Mouse (Mus musculus): ENCODE results near the gene 2410002F23Rik.

Gene 2410002F23Rik

DNA sequence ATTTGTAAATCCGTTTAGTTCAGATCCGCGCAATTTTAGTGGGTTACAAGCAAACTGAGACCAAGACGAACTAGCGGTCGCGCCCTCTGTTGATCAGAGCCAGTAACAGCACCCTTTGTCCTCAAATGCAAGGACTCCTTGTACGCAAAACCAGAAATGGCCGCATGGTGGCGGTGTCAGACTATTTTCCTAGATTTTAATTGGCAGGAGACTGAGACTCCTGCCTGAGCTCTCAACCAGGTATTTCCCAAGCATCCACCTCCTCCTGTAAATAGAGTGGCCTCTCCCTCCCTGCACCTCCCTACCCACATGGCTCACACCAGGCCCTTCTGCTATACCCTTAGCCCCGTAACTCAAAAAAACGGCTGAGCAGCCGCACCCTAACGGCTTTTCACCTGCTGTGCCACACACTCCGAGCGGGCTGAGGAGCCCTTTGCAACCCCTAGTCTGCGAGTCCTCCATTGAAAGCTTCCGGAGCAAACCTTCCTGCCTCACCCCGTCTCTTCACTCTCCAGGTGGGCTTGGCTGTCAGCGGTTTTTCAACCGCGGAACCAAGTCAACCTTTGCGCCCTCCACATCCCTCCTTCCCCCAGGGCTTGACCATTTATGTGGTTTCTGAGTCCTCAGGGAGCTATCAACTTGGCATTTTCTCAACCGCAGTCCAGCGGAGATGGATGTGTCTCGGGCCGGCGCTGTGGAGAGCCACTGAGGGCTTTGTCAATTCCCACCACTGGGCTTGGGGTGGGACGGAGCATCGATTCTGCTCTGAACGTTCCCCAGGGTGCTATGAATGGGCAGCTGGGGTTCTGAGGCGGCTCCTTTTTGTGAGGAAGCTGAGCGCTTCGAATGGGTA, 16.5 kb downstream of the 2410002F23Rik start:
- DNase-seq (ENCODE audit: low read depth, low spot score), result peak; percentile 95

DNA sequence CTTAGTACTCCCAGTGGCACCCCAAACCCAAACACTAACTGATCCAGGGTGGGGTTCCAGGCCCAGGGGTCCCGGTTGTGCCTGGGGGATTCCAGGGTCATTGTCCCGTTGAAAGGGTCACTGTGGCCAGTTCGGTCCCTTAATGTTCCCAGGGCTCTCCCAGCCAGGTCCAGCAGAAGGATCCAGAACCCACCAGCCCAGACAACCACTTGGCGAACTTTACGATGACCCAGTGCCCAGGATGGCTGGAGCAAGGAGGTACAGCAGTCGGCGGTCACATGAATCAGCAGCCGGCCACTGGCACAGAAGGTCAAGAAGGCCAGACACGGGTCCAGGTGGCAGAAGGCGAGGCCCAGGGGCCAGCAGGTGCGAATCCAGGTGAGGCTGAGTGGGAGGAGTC, 21.6 kb downstream of the 2410002F23Rik start:
- no peak for DNase-seq (ENCODE audit: low read depth, low spot score)

DNA sequence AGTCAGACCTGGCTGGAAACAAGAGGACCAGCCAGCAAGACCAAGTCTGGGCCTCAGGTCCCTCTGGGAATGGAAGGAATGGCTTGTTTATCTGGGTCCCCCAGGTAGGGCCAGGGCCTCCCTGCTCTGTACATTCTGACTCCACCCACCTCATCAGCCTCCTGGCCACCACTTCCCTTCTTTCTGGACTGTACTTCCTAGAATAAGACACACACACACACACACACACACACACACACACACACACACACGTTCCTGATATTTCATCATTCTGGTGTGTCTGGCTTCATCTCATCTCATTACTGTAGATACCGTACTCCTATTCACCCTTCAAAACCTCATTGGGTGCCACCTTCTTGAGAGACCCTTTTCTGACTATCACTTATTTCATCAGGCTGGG, 22.9 kb downstream of the 2410002F23Rik start:
- no peak for DNase-seq (ENCODE audit: low read depth, low spot score)

DNA sequence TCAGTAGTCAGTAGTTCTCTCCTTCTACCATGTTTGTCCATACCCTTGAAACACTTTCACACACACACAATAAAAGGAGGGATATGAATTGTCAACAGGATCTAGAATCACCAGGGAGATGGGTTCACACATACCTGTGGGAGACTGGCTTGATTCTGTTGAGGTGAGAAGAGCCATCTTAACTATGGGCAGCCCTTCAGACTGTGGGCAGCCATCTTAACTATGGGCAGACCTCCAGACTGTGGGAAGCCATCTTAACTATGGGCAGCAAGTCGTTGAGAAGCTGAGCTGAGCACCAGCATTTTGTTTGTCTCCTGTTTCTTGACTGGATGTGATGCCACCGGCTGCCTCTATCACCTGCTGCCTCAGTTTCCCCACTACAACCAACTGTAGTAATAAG, 24.8 kb downstream of the 2410002F23Rik start:
- peak; percentile 82 for DNase-seq (ENCODE audit: low read depth, low spot score)

DNA sequence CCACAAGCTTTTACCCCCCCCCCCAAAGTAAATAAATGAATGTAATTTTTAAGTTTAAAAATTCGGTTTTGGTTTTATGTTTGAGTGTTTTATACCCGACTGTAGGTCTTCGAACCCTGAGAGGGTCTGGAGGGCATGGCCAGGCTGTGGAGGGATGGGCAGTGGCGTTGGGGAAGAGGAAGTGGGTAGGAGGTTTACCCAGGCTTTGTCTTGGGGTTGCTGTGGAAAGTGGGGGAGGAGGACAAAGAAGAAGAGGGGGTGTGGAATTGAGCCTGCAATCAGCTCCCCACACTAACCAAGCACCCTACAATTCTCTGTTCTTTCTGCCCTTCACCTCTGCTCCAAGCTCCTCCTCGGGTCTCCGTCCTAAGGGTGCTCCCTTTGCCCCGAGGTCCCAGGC, 26.0 kb downstream of the 2410002F23Rik start:
- DNase-seq (ENCODE audit: low read depth, low spot score), result no peak

DNA sequence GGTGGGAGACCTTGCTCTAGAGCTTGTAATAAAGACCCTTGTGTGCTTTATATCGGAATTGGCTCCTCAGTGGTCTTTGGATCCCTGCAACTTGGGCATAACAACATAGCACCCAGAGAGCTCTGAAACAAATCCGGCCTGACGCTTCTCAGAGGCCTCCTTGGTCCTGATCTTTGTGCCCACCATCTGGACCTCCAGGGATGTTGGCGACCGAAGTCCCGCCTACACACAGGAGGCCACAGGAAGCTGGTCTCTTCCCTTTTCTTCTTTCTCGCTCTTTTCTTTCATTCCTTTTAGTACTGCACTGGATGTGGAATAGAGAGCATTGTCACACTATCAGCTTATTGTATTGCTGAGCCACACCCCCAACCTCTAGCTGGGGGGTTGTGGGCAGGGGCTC, 26.9 kb downstream of the 2410002F23Rik start:
- no peak for DNase-seq (ENCODE audit: low read depth, low spot score)

DNA sequence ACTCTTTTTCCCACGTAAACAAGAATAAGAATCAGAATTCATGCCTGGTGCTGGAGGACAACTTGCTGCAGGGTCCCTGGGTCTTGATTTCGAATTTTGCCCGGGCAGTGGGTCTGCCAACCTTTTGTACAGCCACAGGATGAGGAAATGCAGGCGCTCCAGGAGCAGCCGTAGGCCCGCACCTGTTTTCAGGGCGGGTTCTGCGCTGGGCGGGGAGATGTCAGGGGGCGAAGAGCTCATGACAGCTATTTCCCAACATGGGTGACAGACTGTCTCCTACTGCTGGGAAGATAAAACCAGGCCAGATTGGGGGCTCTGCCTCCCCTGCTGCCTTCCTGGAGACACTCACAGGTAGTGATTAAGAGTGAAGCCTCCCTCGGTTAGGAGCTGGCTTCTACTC, 27.6 kb downstream of the 2410002F23Rik start:
- peak; percentile 35 for DNase-seq (ENCODE audit: low read depth, low spot score)

DNA sequence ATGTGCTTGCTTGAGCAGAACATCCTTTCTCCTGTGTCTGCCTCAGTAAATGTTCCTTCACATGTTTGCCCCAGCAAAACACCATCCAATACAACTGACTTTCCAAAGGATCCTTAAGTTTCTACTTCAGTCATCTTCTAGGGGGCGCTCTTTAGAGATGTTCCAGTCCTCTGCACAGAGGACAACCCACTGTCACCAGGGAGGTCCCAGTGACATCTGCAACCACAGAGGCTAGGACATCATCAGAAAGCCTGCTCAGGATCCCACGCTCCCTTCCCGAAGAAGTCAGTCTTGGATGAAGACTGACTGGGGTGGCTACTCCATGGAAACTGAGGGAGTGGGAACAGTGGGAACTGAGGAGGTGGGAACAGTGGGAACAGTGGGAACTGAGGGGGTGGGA, 29.0 kb downstream of the 2410002F23Rik start:
- peak; percentile 51 for DNase-seq (ENCODE audit: low read depth, low spot score)

DNA sequence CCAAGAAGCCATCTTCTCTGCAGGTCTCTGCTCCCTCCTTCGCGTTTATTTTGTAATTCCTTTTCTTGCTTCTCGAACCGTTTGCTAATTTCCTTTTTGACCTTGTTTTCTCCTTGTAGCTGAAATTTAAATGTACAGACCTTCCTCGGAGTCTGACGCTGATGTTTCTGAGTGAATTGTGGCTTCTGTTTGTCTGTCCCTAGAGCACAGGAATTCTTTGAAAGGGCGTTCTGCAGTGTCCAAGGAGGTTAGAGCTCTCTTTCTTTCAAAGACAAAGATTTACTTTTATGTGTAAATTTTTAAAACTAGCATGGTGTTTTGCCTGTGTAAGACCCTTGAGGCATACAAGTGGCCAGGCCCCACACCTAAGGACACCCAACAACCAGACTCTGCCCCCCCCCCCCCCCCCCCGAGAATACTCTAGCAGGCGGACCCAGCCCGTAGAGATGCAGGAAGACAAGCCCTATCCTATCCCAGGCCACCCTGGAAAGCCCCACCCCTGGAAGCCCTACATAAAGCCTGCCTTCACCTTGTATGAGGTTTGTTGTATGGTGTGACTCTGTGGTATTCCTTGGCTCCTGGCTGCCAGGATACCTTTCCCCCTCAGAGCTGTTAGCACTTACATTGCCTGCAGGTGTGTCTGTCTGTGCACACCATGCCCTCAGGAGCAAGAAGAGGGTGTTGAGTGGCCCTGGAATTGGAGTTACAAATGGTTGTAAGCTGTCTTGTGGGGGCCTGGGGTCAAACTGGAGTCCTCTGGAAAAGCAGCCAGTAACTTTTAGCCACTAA, 30.1 kb downstream of the 2410002F23Rik start:
- DNase-seq (ENCODE audit: low read depth, low spot score), result peak; percentile 86

DNA sequence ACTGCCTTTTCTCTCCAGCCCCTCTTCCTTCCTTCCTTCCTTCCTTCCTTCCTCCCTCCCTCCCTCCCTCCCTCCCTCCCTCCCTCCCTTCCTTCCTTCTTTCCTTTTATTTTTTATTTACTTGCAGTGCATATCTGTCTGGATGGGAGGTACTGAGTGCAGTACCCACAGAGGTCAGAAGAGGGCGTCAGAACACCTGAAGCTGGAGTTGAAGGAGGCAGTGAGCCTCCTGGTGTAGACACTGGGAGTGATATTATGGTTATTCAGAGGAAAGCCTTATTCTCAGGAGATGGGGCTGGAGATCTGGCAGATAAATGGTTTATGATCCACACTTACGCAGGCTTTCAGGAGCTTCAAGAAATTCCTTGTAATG, 30.7 kb downstream of the 2410002F23Rik start:
- DNase-seq (ENCODE audit: low read depth, low spot score), result peak; percentile 86

DNA sequence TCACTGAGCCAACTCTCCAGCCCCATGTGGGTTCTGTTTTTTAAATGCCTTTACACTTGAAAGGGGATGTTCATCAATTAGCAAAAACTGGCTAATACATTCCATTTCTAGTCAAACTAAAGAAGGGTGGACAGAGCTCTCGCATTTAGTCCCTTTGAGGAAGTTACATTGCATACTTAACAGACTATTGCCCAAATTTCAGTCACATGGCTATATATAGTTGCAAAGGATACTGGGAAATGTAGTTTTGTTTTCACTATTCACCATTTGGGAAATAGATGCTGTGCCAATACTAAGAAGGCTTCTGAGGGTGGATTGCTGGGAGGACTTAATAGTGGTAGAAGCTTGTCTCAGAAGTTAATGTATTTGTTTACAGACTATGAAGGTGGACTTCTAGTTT, 34.4 kb downstream of the 2410002F23Rik start:
- no peak for DNase-seq (ENCODE audit: low read depth, low spot score)

DNA sequence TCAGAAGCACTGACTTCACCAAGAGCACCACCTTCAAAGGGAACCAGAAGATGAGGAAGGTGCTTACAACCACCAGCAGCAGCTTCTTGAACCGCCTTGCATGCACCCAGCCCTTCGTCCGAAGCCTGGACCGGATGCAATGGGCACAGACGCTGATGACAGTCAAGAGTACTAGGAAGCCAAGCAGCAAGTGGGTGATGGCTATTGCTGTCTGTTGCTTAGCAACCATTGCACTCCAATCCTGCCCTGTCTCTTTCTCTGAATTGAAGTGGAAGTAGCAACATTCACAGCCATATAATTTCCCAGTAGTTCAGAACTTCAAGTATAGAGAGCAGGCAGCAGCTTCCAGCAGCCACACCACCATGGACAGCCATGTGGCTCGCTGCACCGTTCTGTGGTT, 35.1 kb downstream of the 2410002F23Rik start:
- no peak for DNase-seq (ENCODE audit: low read depth, low spot score)

DNA sequence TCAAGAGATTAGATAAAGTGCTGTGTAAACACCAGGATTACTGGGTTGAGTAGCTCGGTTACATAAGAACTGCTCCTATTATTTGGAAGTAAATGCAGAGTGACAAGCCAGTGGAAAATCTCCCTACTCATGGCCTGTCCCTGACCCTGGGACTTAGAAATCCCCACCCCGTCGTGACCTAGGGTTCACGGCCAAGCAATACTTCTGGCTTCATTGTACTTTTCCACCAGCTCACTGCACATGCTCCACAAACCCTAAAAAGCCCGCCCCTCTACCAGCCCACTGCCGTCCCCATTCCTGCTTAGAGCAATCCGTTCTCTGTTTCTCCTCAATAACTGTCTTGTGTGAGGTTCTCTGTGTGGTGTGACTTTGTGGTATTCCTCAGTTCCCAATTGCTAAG, 41.2 kb downstream of the 2410002F23Rik start:
- DNase-seq (ENCODE audit: low read depth, low spot score), result peak; percentile 71

DNA sequence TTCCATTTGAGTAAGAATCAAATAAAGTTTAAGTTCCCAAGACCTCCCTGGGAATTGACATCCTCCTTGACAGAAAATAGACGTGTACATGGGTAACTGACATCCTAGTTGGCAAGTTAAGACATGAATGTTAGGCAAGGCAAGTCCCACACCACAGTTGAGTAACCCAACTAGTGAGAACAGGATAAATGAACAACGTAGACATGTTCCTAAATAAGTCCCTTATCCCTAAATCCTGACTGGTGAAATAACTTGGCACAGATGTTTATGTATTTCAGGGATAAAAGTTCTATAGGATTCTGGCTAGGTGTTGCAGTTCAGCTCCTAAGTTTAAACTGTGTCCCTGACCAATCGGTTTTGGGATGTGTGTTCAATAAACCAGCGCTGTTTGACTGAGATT, 44.5 kb downstream of the 2410002F23Rik start:
- DNase-seq (ENCODE audit: low read depth, low spot score), result no peak

DNA sequence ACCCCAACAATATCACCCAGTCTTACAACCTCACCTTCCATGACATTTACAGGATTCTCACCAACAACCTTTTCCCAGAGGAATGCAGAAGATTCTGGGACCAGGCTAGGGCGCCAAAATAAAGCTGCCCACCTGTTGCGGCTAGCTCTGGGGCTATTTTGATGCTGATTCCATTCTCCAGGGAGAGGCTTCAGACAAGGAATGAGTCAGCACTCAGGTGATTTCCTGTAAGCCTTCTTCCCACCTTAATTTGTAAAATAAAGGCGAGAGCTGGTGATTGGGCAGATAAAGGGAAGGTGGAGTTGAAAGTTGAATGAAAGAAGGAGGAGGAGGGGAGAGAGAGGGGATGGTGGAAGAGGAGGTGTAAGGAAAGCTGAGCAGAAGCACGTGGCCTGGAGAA, 44.9 kb downstream of the 2410002F23Rik start:
- DNase-seq (ENCODE audit: low read depth, low spot score), result peak; percentile 80

DNA sequence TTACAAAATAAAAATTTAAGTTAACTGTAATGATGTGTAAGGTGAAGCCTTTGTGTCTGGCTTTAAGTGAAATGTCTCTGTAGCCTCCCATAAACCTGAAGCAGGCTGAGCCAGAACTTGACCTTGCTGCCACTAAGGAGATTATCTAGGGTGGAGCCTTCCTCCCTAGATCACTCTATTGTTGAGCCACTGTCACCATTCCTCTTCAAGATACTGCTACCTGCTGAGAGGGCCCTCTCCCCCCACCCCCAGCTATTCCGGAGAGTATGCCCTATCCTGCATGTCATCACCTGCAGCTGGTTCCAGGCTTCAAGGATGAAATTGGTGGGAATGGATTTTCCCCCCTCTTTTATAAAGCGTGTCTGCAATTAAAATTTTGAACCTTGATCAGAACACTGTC, 51.0 kb downstream of the 2410002F23Rik start:
- DNase-seq (ENCODE audit: low read depth, low spot score), result peak; percentile 64

All from ES-CJ7 (cell line).